In genomic region chr16:17834543-17834942, GRCm38 (mm10) we compare ENCODE assay signal across 11 mouse cellular contexts. TPM values are rescaled to one million over a fixed set of nuclear protein-coding genes. Genes with fewer than 3 reads are reported as not detected.
DNase-seq lines count a peak whose midpoint lies in the region; ATAC-seq and TF ChIP-seq lines count a peak whose summit lies in the region.
"Had no signal": no experiment of that assay in that cellular context is flagged by ENCODE, and none has a peak within 500 bp of the region (broad histone marks: within the 10 kb centered on the region; RNA-seq: fewer than 3 reads in every experiment).

No protein-coding gene starts in this region.

- no peak overlapping the region for H3K27ac ChIP-seq in kidney, embryonic 15.5 days
- no peak overlapping the region for H3K27ac ChIP-seq in embryonic facial prominence, embryonic 12.5 days
- peak overlapping the region; percentile 92 for H3K27ac ChIP-seq in hindbrain, postnatal 0 days
- H3K27ac ChIP-seq in midbrain, embryonic 15.5 days = peak overlapping the region; percentile 91
- H3K27ac ChIP-seq: liver, embryonic 14.5 days had no signal

- ATAC-seq in kidney, embryonic 15.5 days (replicated peaks; ENCODE audit: low FRiP score) = no peak
- ATAC-seq in embryonic facial prominence, embryonic 12.5 days (ENCODE audit: insufficient number of reproducible peaks, insufficient read depth, low FRiP score, low TSS enrichment) = no peak
- ATAC-seq in hindbrain, postnatal 0 days = 0 out of 2 replicates have a peak, but pooled peaks have one; percentile 10
- peak; percentile 13 for ATAC-seq in midbrain, embryonic 15.5 days (replicated peaks)

- H3K36me3 ChIP-seq in kidney, embryonic 15.5 days = no peaks in the 10 kb centered on the region
- no peaks in the 10 kb centered on the region for H3K36me3 ChIP-seq in embryonic facial prominence, embryonic 12.5 days
- H3K36me3 ChIP-seq in hindbrain, postnatal 0 days (ENCODE audit: insufficient read depth, low read length) = no peaks in the 10 kb centered on the region
- H3K36me3 ChIP-seq in midbrain, embryonic 15.5 days (replicated peaks) = no peaks in the 10 kb centered on the region

- no peak for DNase-seq in kidney, postnatal 10 days
- no peak for DNase-seq in hindbrain, postnatal 0 days (ENCODE audit: low spot score)
- no peak for DNase-seq in cerebellum, postnatal 14 days
- no peak for DNase-seq in gastrocnemius, postnatal 10 days
- no peak for DNase-seq in layer of hippocampus, adult 11-12 months (ENCODE audit: low spot score)

- H3K9me3 ChIP-seq in kidney, embryonic 15.5 days (replicated peaks) = no peaks in the 10 kb centered on the region
- no peaks in the 10 kb centered on the region for H3K9me3 ChIP-seq in embryonic facial prominence, embryonic 12.5 days
- H3K9me3 ChIP-seq in hindbrain, postnatal 0 days (ENCODE audit: low read length) = no peaks in the 10 kb centered on the region
- H3K9me3 ChIP-seq in midbrain, embryonic 15.5 days = no peaks in the 10 kb centered on the region

- WGBS in kidney, embryonic 15.5 days = 54% methylated on average over 7 of the region's 7 CpGs
- WGBS in embryonic facial prominence, embryonic 12.5 days = 50% methylated on average over 7 of the region's 7 CpGs
- 50% methylated on average over 7 of the region's 7 CpGs for WGBS in hindbrain, postnatal 0 days
- 42% methylated on average over 7 of the region's 7 CpGs for WGBS in midbrain, embryonic 15.5 days

- H3K4me3 ChIP-seq in kidney, embryonic 15.5 days (replicated peaks) = peak overlapping the region; percentile 62
- H3K4me3 ChIP-seq in embryonic facial prominence, embryonic 12.5 days = peak overlapping the region; percentile 49
- H3K4me3 ChIP-seq in hindbrain, postnatal 0 days (ENCODE audit: low read length) = peak overlapping the region; percentile 53
- H3K4me3 ChIP-seq in midbrain, embryonic 15.5 days = peak overlapping the region; percentile 72

- H3K27me3 ChIP-seq in kidney, embryonic 15.5 days = peaks cover 81% of the 10 kb centered on the region
- H3K27me3 ChIP-seq in embryonic facial prominence, embryonic 12.5 days = peaks cover 78% of the 10 kb centered on the region
- peaks cover 14% of the 10 kb centered on the region; the same call in 1 of the 2 replicates for H3K27me3 ChIP-seq in hindbrain, postnatal 0 days (ENCODE audit: insufficient read depth, low read length)
- peaks cover 41% of the 10 kb centered on the region for H3K27me3 ChIP-seq in midbrain, embryonic 15.5 days (replicated peaks)

- no peak for TF ChIP-seq CTCF in hindbrain, postnatal 0 days (IDR thresholded peaks at IDR 0.05; ENCODE audit: low read depth)

- H3K4me2 ChIP-seq in kidney, embryonic 15.5 days = peak overlapping the region; percentile 99
- peak overlapping the region; percentile 83 for H3K4me2 ChIP-seq in embryonic facial prominence, embryonic 12.5 days (replicated peaks)
- H3K4me2 ChIP-seq in hindbrain, postnatal 0 days (ENCODE audit: low read depth, low read length) = peak overlapping the region; percentile 85
- peak overlapping the region; percentile 92 for H3K4me2 ChIP-seq in midbrain, embryonic 15.5 days

- H3K9ac ChIP-seq in kidney, embryonic 15.5 days = no peak overlapping the region
- no peak overlapping the region for H3K9ac ChIP-seq in embryonic facial prominence, embryonic 12.5 days
- H3K9ac ChIP-seq in hindbrain, postnatal 0 days (replicated peaks; ENCODE audit: low read length) = peak overlapping the region; percentile 76
- H3K9ac ChIP-seq in midbrain, embryonic 15.5 days = peak overlapping the region; percentile 81; the same call in 1 of the 2 replicates
- H3K9ac ChIP-seq: liver, embryonic 14.5 days had no signal

- peaks cover 31% of the 10 kb centered on the region for H3K4me1 ChIP-seq in kidney, embryonic 15.5 days
- peaks cover 12% of the 10 kb centered on the region for H3K4me1 ChIP-seq in embryonic facial prominence, embryonic 12.5 days
- peaks cover 9% of the 10 kb centered on the region for H3K4me1 ChIP-seq in hindbrain, postnatal 0 days (ENCODE audit: insufficient read depth, low read length)
- H3K4me1 ChIP-seq in midbrain, embryonic 15.5 days = peaks cover 29% of the 10 kb centered on the region

RNA-seq across cellular contexts. Expression of gene B830017H08Rik, which starts 1.6 kb away (rescaled TPM):
- 0.26 and 0.27 TPM in 2 replicates for polyA plus RNA-seq in kidney, embryonic 15.5 days (2015; fragmentation: Nextera tagmentation; extraction: Ambion mirVana)
- 0.47 and 0.70 TPM in 2 replicates for polyA plus RNA-seq in embryonic facial prominence, embryonic 12.5 days (2016; fragmentation: Nextera tagmentation; extraction: Ambion mirVana)
- total RNA-seq in hindbrain, postnatal 0 days (2014; rRNA removed) = 6.1 and 9.1 TPM in 2 replicates
- polyA plus RNA-seq in hindbrain, postnatal 0 days (2015; fragmentation: Nextera tagmentation; extraction: Ambion mirVana) = 6.3 and 6.4 TPM in 2 replicates
- polyA plus RNA-seq in midbrain, embryonic 15.5 days (2015; fragmentation: Nextera tagmentation; extraction: Ambion mirVana) = 3.5 and 4.9 TPM in 2 replicates
- not detected for total RNA-seq in gastrocnemius, postnatal 10 days (2021)
- total RNA-seq: adrenal gland, postnatal 14 days had no signal
- polyA plus RNA-seq: heart, postnatal 0 days; liver, embryonic 14.5 days had no signal

RNA-seq across cellular contexts. Expression of gene Car15, which starts 3.6 kb away (rescaled TPM):
- 20.2 and 21.6 TPM in 2 replicates for polyA plus RNA-seq in kidney, embryonic 15.5 days (2015; fragmentation: Nextera tagmentation; extraction: Ambion mirVana)
- polyA plus RNA-seq in embryonic facial prominence, embryonic 12.5 days (2016; fragmentation: Nextera tagmentation; extraction: Ambion mirVana) = 2.6 and 3.3 TPM in 2 replicates
- 3.3 and 7.0 TPM in 2 replicates for total RNA-seq in hindbrain, postnatal 0 days (2014; rRNA removed)
- 1.9 TPM in 2 replicates for polyA plus RNA-seq in hindbrain, postnatal 0 days (2015; fragmentation: Nextera tagmentation; extraction: Ambion mirVana)
- 3.9 and 5.2 TPM in 2 replicates for polyA plus RNA-seq in midbrain, embryonic 15.5 days (2015; fragmentation: Nextera tagmentation; extraction: Ambion mirVana)
- 1 to 10 TPM; 1.0 to 2.1 TPM for total RNA-seq in gastrocnemius, postnatal 10 days (2021)

RNA-seq across cellular contexts. Expression of gene Scarf2, which starts 37.5 kb away (rescaled TPM):
- 10.8 and 12.3 TPM in 2 replicates for polyA plus RNA-seq in kidney, embryonic 15.5 days (2015; fragmentation: Nextera tagmentation; extraction: Ambion mirVana)
- 47.6 and 49.8 TPM in 2 replicates for polyA plus RNA-seq in embryonic facial prominence, embryonic 12.5 days (2016; fragmentation: Nextera tagmentation; extraction: Ambion mirVana)
- 15.5 and 15.6 TPM in 2 replicates for total RNA-seq in hindbrain, postnatal 0 days (2014; rRNA removed)
- 2.0 and 2.3 TPM in 2 replicates for polyA plus RNA-seq in hindbrain, postnatal 0 days (2015; fragmentation: Nextera tagmentation; extraction: Ambion mirVana)
- 1.7 and 2.6 TPM in 2 replicates for polyA plus RNA-seq in midbrain, embryonic 15.5 days (2015; fragmentation: Nextera tagmentation; extraction: Ambion mirVana)
- 10 to 100 TPM; 17.3 to 25.4 TPM for total RNA-seq in gastrocnemius, postnatal 10 days (2021)

RNA-seq across cellular contexts. Expression of gene Gm20518, which starts 56.9 kb away (rescaled TPM):
- 0.57 and 1.1 TPM in 2 replicates for polyA plus RNA-seq in kidney, embryonic 15.5 days (2015; fragmentation: Nextera tagmentation; extraction: Ambion mirVana)
- 0.19 and 0.45 TPM in 2 replicates for polyA plus RNA-seq in embryonic facial prominence, embryonic 12.5 days (2016; fragmentation: Nextera tagmentation; extraction: Ambion mirVana)
- 0.42 and 1.3 TPM in 2 replicates for total RNA-seq in hindbrain, postnatal 0 days (2014; rRNA removed)
- 0.11 and 0.20 TPM in 2 replicates for polyA plus RNA-seq in hindbrain, postnatal 0 days (2015; fragmentation: Nextera tagmentation; extraction: Ambion mirVana)
- polyA plus RNA-seq in midbrain, embryonic 15.5 days (2015; fragmentation: Nextera tagmentation; extraction: Ambion mirVana) = 0.53 and 0.68 TPM in 2 replicates
- under 1 TPM; 0.09 to 0.14 TPM for total RNA-seq in gastrocnemius, postnatal 10 days (2021)

RNA-seq across cellular contexts. Expression of gene Tssk1, which starts 59.5 kb away (rescaled TPM):
- not detected in 2 replicates for polyA plus RNA-seq in kidney, embryonic 15.5 days (2015; fragmentation: Nextera tagmentation; extraction: Ambion mirVana)
- polyA plus RNA-seq in embryonic facial prominence, embryonic 12.5 days (2016; fragmentation: Nextera tagmentation; extraction: Ambion mirVana) = 0.06 TPM in 1 of 2 replicates, not detected in the other
- 0.29 TPM in 1 of 2 replicates, not detected in the other for total RNA-seq in hindbrain, postnatal 0 days (2014; rRNA removed)
- polyA plus RNA-seq in hindbrain, postnatal 0 days (2015; fragmentation: Nextera tagmentation; extraction: Ambion mirVana) = 0.04 TPM in 1 of 2 replicates, not detected in the other
- not detected in 2 replicates for polyA plus RNA-seq in midbrain, embryonic 15.5 days (2015; fragmentation: Nextera tagmentation; extraction: Ambion mirVana)
- under 1 TPM in 1 of 2 experiments, not detected in 1; 0.14 TPM for total RNA-seq in gastrocnemius, postnatal 10 days (2021)
- polyA plus RNA-seq: liver, embryonic 14.5 days had no signal

Comparison
In these comparisons a context has a peak if more than half of its experiments do, and no peak if none do; other contexts are left out.
1. ATAC-seq: peak in hindbrain, postnatal 0 days (single experiment) and midbrain, embryonic 15.5 days (single experiment); none in kidney, embryonic 15.5 days (single experiment) and embryonic facial prominence, embryonic 12.5 days (single experiment).
2. H3K27ac ChIP-seq: peak in hindbrain, postnatal 0 days (single experiment) and midbrain, embryonic 15.5 days (single experiment); none in kidney, embryonic 15.5 days (single experiment) and embryonic facial prominence, embryonic 12.5 days (single experiment).
3. H3K9ac ChIP-seq: peak in hindbrain, postnatal 0 days (single experiment) and midbrain, embryonic 15.5 days (single experiment); none in kidney, embryonic 15.5 days (single experiment) and embryonic facial prominence, embryonic 12.5 days (single experiment).
4. Peak in every context shown above with its lines, with median percentiles within 50 percentile points of each other: H3K4me2 ChIP-seq and H3K4me3 ChIP-seq.